Mouse (Mus musculus): ENCODE measurements at regions not wholly inside any gene's neighbourhood (a gene's known extent, or its start where the extent isn't known, plus 50 kb on each side); places are given as distances from the start of the nearest gene placed in this dataset.

DNA sequence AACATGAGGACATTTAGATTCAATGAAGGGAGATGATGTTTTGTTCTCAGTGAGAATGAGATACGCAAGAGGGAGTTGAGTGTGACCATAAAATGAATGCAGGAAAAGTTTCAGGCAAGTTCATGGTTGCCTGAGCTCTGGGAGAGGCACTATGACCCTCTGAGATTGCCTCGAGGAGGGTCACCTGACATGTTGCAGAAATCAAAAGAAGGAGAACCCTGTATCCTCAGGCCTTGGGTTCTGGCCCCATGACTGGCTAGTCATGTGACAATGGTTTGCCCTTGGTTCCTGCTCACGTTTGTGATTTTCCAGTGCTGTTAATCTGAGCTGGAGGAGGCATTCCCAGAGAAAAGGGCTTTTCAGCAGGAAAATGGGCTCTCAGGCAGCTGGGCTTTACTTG, 98.9 kb downstream of the Mab21l3 start:
- H3K9ac ChIP-seq, result no peak overlapping the region
- no peak overlapping the region for H3K27ac ChIP-seq
- H3K27me3 ChIP-seq, result no peaks in the 10 kb centered on the region
- DNase-seq, result no peak
- no peak for ATAC-seq (ENCODE audit: low read depth)
- H3K4me1 ChIP-seq (replicated peaks), result no peaks in the 10 kb centered on the region
- 38% methylated on average over 3 of the region's 3 CpGs for WGBS (ENCODE audit: insufficient replicate concordance)
- H3K4me2 ChIP-seq, result no peak overlapping the region
- H3K4me3 ChIP-seq (replicated peaks), result no peak overlapping the region
- H3K36me3 ChIP-seq, result no peaks in the 10 kb centered on the region
- no peaks in the 10 kb centered on the region for H3K9me3 ChIP-seq (replicated peaks)

DNA sequence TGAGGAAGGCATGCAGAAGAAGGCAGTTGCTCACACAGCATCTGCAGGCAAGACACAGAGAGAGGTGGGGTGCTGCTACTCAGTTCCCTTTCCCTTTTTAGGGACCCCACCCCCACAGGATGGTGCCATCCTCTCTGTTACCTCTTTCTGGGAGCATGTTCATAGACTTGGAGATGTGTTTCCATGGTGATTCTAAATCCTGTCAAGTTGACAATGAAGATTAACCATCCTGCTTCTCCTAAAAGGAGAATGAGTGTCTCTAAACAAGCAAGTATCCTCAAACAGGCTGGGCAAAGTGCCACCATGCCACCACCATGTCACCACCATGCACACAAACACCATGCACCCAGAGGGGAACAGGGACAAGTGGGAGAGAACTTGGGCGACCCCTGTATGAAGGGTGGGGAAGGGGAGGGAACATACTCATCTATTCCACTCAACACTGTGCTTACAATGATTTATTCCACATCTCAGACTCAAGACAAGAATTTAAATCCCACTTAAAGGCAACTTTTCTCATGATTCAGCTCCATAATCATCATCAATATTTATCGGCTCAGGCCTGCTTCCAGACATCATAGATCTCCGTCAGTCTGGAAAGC, 99.6 kb downstream of the Mab21l3 start:
- Histone ChIP-seq H3K4me1 (replicated peaks) (no peaks in the 10 kb centered on the region), H3K27ac (no peak overlapping the region), H3K4me3 (replicated peaks) (no peak overlapping the region), H3K27me3 (no peaks in the 10 kb centered on the region), H3K4me2 (no peak overlapping the region), H3K9me3 (replicated peaks) (no peaks in the 10 kb centered on the region), H3K36me3 (no peaks in the 10 kb centered on the region), H3K9ac (no peak overlapping the region)
- no peak for DNase-seq
- no peak for ATAC-seq (ENCODE audit: low read depth)
- WGBS (ENCODE audit: insufficient replicate concordance), result 62% methylated on average over 3 of the region's 3 CpGs

DNA sequence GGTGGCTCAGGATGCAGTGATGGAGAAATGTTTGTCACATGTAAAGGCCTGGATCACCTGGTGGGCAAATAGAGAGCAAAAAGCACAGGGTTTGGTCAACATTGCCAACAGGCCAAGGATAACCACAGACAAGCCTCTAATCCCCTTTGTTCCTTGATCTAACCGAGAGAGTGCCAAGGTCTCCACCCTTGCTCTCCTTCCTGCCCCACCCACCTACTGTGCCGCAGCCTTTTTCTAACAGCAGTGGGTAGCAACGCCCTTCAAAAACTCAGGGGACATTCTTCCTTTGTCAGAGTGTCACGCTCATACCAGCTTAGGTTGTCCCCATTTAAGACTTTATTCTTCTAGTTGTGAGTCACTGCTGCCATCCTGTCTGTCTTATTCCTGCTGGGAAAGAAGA, 100.6 kb downstream of the Mab21l3 start:
- Histone ChIP-seq H3K27ac (no peak overlapping the region), H3K9me3 (replicated peaks) (no peaks in the 10 kb centered on the region), H3K4me1 (replicated peaks) (no peaks in the 10 kb centered on the region), H3K36me3 (no peaks in the 10 kb centered on the region), H3K27me3 (no peaks in the 10 kb centered on the region), H3K9ac (no peak overlapping the region), H3K4me3 (replicated peaks) (no peak overlapping the region), H3K4me2 (no peak overlapping the region)
- no peak for DNase-seq
- no peak for ATAC-seq (ENCODE audit: low read depth)
- WGBS (ENCODE audit: insufficient replicate concordance), result 27% methylated on average over 4 of the region's 4 CpGs

DNA sequence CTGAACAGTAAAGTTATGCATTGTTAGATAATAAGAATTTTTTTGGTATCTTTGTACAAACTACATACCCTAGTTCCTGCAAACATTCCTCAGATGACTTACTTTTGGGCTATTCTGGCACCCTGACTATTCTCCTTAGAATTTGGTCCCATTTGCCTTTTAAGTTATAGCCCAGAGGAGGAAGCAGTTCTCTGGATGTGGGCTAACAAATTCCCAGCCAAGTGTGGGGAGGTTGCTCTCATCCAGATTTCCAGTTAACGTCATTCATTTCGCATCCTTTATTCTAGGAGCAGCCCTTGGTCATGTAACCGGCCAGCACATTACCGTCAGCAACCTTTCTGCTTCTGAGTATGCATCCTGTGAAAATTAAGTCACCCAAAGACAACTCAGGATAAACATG, 107.9 kb downstream of the Mab21l3 start:
- no peak overlapping the region for H3K4me3 ChIP-seq (replicated peaks)
- no peaks in the 10 kb centered on the region for H3K4me1 ChIP-seq (replicated peaks)
- H3K9me3 ChIP-seq (replicated peaks), result no peaks in the 10 kb centered on the region
- H3K36me3 ChIP-seq, result no peaks in the 10 kb centered on the region
- DNase-seq (no peak), ATAC-seq (ENCODE audit: low read depth) (no peak)
- H3K27me3 ChIP-seq, result no peaks in the 10 kb centered on the region
- H3K27ac ChIP-seq, result no peak overlapping the region
- no peak overlapping the region for H3K9ac ChIP-seq
- no peak overlapping the region for H3K4me2 ChIP-seq
- 76% methylated on average over 4 of the region's 4 CpGs for WGBS (ENCODE audit: insufficient replicate concordance)

DNA sequence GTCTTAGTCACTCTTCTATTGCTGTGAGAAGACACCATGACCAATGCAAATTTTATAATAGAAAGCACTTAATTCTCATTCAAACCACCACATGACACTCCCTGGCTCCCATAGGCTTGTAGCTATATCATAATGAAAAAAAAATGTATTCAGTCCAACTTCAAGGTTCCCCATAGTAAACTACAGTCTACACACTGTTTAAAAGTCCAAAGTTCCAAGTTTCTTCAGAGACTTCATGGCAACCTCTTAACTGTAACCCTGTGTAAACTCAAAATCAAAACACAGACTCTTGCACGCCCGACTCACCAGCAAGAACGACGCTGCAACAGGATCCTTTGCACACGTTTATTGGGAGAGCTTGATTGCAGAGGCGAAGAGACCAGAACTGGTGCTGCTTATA, 111.6 kb downstream of the Mab21l3 start:
- no peaks in the 10 kb centered on the region for H3K27me3 ChIP-seq
- ATAC-seq (ENCODE audit: low read depth) (no peak), DNase-seq (no peak)
- no peaks in the 10 kb centered on the region for H3K9me3 ChIP-seq (replicated peaks)
- no peak overlapping the region for H3K9ac ChIP-seq
- H3K4me2 ChIP-seq, result no peak overlapping the region
- no peaks in the 10 kb centered on the region for H3K36me3 ChIP-seq
- 76% methylated on average over 6 of the region's 6 CpGs for WGBS (ENCODE audit: insufficient replicate concordance)
- no peaks in the 10 kb centered on the region for H3K4me1 ChIP-seq (replicated peaks)
- no peak overlapping the region for H3K4me3 ChIP-seq (replicated peaks)
- H3K27ac ChIP-seq, result no peak overlapping the region

DNA sequence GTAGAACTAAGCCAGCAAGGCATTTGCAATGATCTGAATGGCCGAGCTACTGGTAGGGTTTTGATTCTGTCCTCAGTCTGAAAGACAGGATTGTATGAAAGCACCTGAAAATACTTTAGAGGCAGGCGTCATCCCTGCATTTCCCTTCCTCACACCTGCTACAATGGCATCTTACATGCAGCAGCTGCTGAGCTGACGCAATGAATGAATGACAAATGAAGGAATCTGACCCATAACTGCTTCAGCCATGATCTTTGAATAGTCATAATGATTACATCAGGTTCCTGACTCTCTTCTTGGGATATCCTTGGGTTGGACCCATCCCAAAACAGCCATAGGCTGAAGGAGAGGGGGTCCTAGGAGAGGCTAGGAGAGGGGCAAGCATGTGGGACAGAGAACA, 119.7 kb downstream of the Mab21l3 start:
- WGBS (ENCODE audit: insufficient replicate concordance), result 55% methylated on average over 3 of the region's 3 CpGs
- H3K36me3 ChIP-seq, result no peaks in the 10 kb centered on the region
- ATAC-seq (ENCODE audit: low read depth), result no peak

DNA sequence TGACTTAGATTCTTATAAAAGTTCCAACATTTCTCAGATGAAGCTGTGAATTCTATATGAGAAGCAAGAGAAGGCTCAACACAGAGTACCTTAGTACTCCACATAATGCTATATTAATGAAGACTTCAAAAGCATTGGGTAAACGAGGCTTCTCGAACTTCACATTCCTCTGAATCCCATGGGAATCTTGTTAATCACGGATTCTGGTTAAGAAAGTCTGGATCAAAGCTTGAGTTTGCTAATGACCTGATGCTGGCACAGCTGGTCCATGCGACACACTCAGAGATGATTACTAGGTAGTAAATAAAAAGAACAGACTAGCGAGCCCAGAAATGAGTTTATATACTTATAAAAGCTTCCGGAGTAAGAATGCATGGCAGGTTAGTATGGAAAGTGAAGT, 118.4 kb upstream of the Atp1a1 start:
- Histone ChIP-seq H3K9me3 (replicated peaks) (no peaks in the 10 kb centered on the region), H3K4me1 (replicated peaks) (no peaks in the 10 kb centered on the region), H3K9ac (no peak overlapping the region), H3K27me3 (no peaks in the 10 kb centered on the region), H3K27ac (no peak overlapping the region), H3K4me3 (replicated peaks) (no peak overlapping the region), H3K4me2 (no peak overlapping the region), H3K36me3 (no peaks in the 10 kb centered on the region)
- DNase-seq, result no peak
- ATAC-seq (ENCODE audit: low read depth), result no peak
- WGBS (ENCODE audit: insufficient replicate concordance), result 52% methylated on average over 6 of the region's 6 CpGs

More for the DNA sequence above, 119.7 kb downstream of the Mab21l3 start:
- no peak overlapping the region for H3K9ac ChIP-seq
- H3K9me3 ChIP-seq (replicated peaks), result no peaks in the 10 kb centered on the region
- no peak overlapping the region for H3K4me3 ChIP-seq (replicated peaks)
- H3K27me3 ChIP-seq, result no peaks in the 10 kb centered on the region
- H3K4me1 ChIP-seq (replicated peaks), result no peaks in the 10 kb centered on the region
- no peak overlapping the region for H3K4me2 ChIP-seq
- no peak overlapping the region for H3K27ac ChIP-seq
- no peak for DNase-seq

DNA sequence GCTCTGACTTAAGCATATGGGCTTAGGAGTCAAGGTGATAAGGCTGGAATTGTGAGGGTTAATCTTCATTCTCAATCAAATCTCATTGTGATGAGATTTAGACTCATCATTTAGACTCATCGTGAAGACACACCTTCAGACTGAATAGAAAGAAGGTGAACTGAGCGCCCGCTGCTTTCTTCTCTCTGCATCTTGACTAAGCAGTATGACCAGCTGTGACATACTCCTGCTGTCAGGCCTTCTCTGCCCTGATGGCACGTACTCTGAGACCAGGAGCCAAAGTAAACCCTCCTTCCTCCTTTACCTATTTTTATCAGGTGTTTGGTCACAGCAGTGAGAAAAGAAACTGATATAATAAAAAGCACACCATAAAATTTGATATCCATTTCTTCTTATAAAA, 117.5 kb upstream of the Atp1a1 start:
- DNase-seq (no peak), ATAC-seq (ENCODE audit: low read depth) (no peak)
- Histone ChIP-seq H3K4me3 (replicated peaks) (no peak overlapping the region), H3K9me3 (replicated peaks) (no peaks in the 10 kb centered on the region), H3K9ac (no peak overlapping the region), H3K36me3 (no peaks in the 10 kb centered on the region), H3K27me3 (no peaks in the 10 kb centered on the region), H3K4me2 (no peak overlapping the region), H3K4me1 (replicated peaks) (no peaks in the 10 kb centered on the region), H3K27ac (no peak overlapping the region)
- 63% methylated on average over 4 of the region's 4 CpGs for WGBS (ENCODE audit: insufficient replicate concordance)

DNA sequence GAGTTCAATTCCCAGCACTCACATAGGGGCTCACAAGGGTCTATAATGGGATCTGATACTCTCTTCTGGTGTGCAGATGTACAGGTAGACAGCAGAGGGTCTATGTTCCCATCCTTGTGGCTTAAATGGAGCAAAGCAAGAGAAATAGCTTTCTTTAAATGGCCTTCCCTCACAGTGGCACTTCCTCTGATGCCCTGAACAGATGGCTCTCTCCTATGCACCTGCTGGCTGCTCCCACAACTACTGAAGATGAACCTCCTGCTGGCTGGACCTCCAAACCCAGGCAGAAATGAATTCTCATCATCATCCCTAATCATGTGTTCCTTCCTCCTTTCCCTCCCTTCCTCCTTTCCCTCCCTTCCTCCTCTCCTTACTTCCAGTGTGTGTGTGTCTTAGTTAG, 110.9 kb upstream of the Atp1a1 start:
- H3K9me3 ChIP-seq (replicated peaks), result no peaks in the 10 kb centered on the region
- no peak for DNase-seq
- H3K27me3 ChIP-seq, result no peaks in the 10 kb centered on the region
- H3K36me3 ChIP-seq, result no peaks in the 10 kb centered on the region
- H3K4me2 ChIP-seq, result no peak overlapping the region
- H3K4me1 ChIP-seq (replicated peaks), result no peaks in the 10 kb centered on the region; the same call in none of the 2 replicates
- H3K9ac ChIP-seq, result no peak overlapping the region
- no peak for ATAC-seq (ENCODE audit: low read depth)
- no peak overlapping the region for H3K27ac ChIP-seq
- no peak overlapping the region for H3K4me3 ChIP-seq (replicated peaks)

DNA sequence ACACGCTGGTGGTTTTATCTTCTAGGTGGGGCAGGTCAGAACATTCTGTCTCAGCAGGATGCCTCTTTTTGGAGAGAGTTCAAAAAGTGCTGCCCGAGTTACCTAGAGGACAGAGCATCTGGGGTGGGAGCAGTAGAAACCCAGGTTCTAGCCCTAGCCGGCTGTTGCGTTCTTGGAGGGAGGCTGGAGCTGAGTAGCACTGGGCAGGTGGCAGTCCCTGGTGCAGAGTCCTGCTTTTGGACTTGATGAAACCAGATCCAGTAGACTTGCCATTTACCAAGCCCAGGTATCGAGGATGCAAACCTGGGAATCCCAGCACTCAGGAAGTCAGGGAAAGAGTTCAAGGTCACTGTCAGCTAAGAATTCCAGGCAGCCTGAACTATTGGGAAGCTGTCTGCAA, 110.3 kb upstream of the Atp1a1 start:
- H3K4me3 ChIP-seq (replicated peaks), result no peak overlapping the region
- H3K27ac ChIP-seq, result no peak overlapping the region
- DNase-seq (no peak), ATAC-seq (ENCODE audit: low read depth) (no peak)
- H3K4me1 ChIP-seq (replicated peaks), result no peaks in the 10 kb centered on the region; the same call in none of the 2 replicates
- whole genome bisulfite sequencing (ENCODE audit: insufficient replicate concordance), result 56% methylated on average over 5 of the region's 5 CpGs
- no peak overlapping the region for H3K4me2 ChIP-seq
- no peaks in the 10 kb centered on the region for H3K36me3 ChIP-seq
- no peaks in the 10 kb centered on the region for H3K9me3 ChIP-seq (replicated peaks)
- no peaks in the 10 kb centered on the region for H3K27me3 ChIP-seq
- H3K9ac ChIP-seq, result no peak overlapping the region

DNA sequence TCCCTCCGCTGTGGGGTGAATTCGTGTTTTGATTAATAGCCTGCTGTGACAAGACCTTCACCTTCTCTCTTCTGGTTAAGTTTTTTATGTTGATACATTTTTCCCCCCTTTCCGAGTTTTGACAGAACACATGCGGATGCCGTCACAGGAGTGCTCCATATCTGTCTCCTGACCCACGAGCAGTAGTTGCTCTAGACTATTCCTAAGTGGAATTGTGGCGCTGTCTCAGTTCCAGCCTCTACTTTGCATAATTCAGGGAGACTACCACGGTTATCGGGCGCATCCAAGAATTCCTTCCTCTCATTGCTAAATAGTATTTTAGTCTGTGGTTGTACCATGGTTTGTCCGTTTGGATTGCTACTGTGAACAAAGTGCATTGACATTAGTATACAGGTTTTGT, 109.2 kb upstream of the Atp1a1 start:
- H3K27ac ChIP-seq, result no peak overlapping the region

DNA sequence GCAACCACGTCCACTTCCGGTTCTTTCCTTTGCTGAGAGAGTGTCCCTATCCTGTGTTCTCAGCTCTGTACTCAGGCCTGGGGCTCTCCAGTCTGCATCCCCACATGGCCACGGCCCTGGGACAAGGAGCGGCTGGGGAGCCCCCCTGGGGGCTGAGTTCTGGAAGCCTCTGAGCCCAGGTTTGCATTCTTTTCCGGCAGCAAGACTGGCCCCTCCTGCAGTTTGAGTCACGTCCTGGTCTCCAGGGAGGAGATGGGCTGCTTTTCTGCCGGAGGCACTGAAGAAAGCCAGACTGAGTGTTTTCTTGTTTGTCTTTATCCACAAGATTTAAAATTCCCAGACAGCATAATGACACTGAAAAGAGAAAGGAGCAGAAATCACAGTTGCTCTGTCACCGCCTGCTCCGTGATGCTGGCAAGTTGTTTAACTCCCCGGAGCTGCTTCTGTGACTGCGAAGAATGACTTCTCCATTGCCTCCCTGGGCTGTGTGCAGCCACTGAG, 108.7 kb upstream of the Atp1a1 start:
- 38% methylated on average over 11 of the region's 11 CpGs for WGBS (ENCODE audit: insufficient replicate concordance)
- ATAC-seq (ENCODE audit: low read depth) (no peak), DNase-seq (no peak)
- Histone ChIP-seq H3K36me3 (no peaks in the 10 kb centered on the region), H3K9ac (no peak overlapping the region), H3K27ac (no peak overlapping the region), H3K9me3 (replicated peaks) (no peaks in the 10 kb centered on the region), H3K4me1 (replicated peaks) (no peaks in the 10 kb centered on the region; the same call in none of the 2 replicates), H3K27me3 (no peaks in the 10 kb centered on the region), H3K4me2 (no peak overlapping the region), H3K4me3 (replicated peaks) (no peak overlapping the region)

More for the DNA sequence above, 109.2 kb upstream of the Atp1a1 start:
- no peaks in the 10 kb centered on the region; the same call in none of the 2 replicates for H3K4me1 ChIP-seq (replicated peaks)
- no peak overlapping the region for H3K4me3 ChIP-seq (replicated peaks)
- DNase-seq (no peak), ATAC-seq (ENCODE audit: low read depth) (no peak)
- H3K9ac ChIP-seq, result no peak overlapping the region
- WGBS (ENCODE audit: insufficient replicate concordance), result 63% methylated on average over 11 of the region's 11 CpGs
- H3K27me3 ChIP-seq, result no peaks in the 10 kb centered on the region
- H3K4me2 ChIP-seq, result no peak overlapping the region
- no peaks in the 10 kb centered on the region for H3K9me3 ChIP-seq (replicated peaks)
- H3K36me3 ChIP-seq, result no peaks in the 10 kb centered on the region
